Mouse (Mus musculus) stomach, postnatal 0 days (tissue): Measurements from ENCODE around the gene Fam168b. TPM values are rescaled to one million over a fixed set of nuclear protein-coding genes. Genes with fewer than 3 reads are reported as not detected.
A peak's percentile ranks its signal among the peaks of the same experiment; 100 is the strongest.

ENCODE experiments used
- ATAC-seq: fragments of 200-750 bp; cut with Nextera tagmentation; 2 replicates; pipeline ENCODE4 v1.8.0; 2017; ENCODE audit not compliant: low FRiP score, low TSS enrichment
- DNase-seq: peaks from one replicate; pipeline ENCODE4 v3.0.0-alpha.2; 2016; ENCODE audit warnings: low spot score
- H3K27ac ChIP-seq: fragments of 300-500 bp; sonication (generic); replicated peaks from 2 replicates; pipeline ENCODE4 v1.5.1; 2014; ENCODE audit warnings: mild to moderate bottlenecking, control low read depth
- H3K27me3 ChIP-seq: fragments of 300-500 bp; sonication (generic); 2 replicates; pipeline ENCODE4 v1.6.1; 2014; ENCODE audit warnings: low read length; ENCODE audit not compliant: control insufficient read depth, insufficient read depth
- H3K36me3 ChIP-seq: fragments of 300-500 bp; sonication (generic); 2 replicates; pipeline ENCODE4 v1.6.1; 2014; ENCODE audit warnings: low read length, mixed read lengths; ENCODE audit not compliant: control insufficient read depth, insufficient read depth
- H3K4me1 ChIP-seq: fragments of 300-500 bp; sonication (generic); replicated peaks from 2 replicates; pipeline ENCODE4 v1.6.1; 2014; ENCODE audit warnings: antibody characterized with exemption; ENCODE audit not compliant: control insufficient read depth, insufficient read depth
- H3K4me2 ChIP-seq: fragments of 300-500 bp; sonication (generic); replicated peaks from 2 replicates; pipeline ENCODE4 v1.6.1; 2014; ENCODE audit warnings: low read depth, mild to moderate bottlenecking, control low read depth, moderate library complexity
- H3K4me3 ChIP-seq: fragments of 300-500 bp; sonication (generic); 2 replicates; pipeline ENCODE4 v1.5.1; 2014; ENCODE audit warnings: low read depth, low read length, control low read depth
- H3K9ac ChIP-seq: fragments of 300-500 bp; sonication (generic); 2 replicates; pipeline ENCODE4 v1.6.1; 2014; ENCODE audit warnings: mild to moderate bottlenecking, low read length, control low read depth, mixed read lengths
- H3K9me3 ChIP-seq: fragments of 300-500 bp; sonication (generic); 2 replicates; pipeline ENCODE4 v1.6.1; 2016; ENCODE audit warnings: low read length; ENCODE audit not compliant: control insufficient read depth
- CTCF ChIP-seq: IDR thresholded peaks from 2 replicates; pipeline ENCODE4 v1.5.1; 2016; ENCODE audit warnings: antibody characterized with exemption, low read depth, mild to moderate bottlenecking, moderate library complexity
- EP300 ChIP-seq: optimal IDR thresholded peaks from 2 replicates; pipeline ENCODE3; 2016; ENCODE audit warnings: antibody characterized with exemption
- WGBS: fragments of 180-500 bp; shearing (Covaris S2); extraction: QIAGEN DNeasy Blood & Tissue Kit; methylation state at CpG from one replicate; pipeline ENCODE4 v1.1.7; 2014; 5-methylcytosine and 5-hydroxymethylcytosine counted together
- polyA plus RNA-seq: library from polyadenylated mRNA; unstranded; fragments of >200 nt; fragmentation: Nextera tagmentation; extraction: Ambion mirVana; gene quantifications from 2 replicates; pipeline ENCODE4 v1.2.1, GENCODE M21; 2015

Fam168b gene
- polyA plus RNA-seq, 1 experiment from 2014 or later = 21.4 TPM

DNA sequence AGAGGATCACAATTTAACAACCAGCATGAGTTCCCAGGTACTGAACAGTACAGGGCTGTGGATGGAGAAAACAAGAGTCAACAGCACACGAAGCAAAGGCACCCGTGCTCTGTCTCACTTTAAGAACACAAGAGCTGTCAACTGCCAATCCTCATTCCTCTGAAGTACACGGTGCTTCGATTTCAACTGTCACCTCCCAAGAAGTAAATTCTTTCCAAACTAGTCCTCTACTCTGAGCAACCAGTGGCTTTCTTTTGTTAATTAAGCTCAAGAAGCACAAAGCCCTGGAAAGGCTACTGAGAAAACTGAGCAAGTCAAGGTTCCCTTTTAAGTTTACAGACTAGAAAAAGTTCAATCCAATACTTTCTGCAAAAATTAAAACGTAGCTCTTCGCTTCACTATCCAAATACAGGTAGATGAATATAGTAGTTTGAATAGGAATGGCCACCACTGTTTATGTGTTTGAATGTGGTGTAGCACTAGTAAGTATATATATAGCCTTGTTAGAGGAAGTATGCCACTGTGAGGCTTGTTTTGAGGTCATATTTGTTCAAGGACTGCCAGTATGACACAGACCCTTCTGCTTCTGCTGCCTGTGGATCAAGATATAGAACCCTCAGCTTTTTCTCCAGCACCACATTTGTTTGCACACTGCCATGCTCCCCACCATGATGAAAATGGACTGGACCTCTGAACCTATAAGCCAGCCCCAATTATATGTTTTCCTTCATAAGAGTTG is 4.7 kb downstream of the Fam168b start:
- no peak for DNase-seq
- H3K4me3 ChIP-seq = no peak overlapping the region
- H3K27me3 ChIP-seq = no peaks in the 10 kb centered on the region
- no peak overlapping the region for H3K9ac ChIP-seq
- H3K36me3 ChIP-seq = no peaks in the 10 kb centered on the region
- peaks cover 5% of the 10 kb centered on the region; the same call in 1 of the 2 replicates for H3K4me1 ChIP-seq
- no peaks in the 10 kb centered on the region for H3K9me3 ChIP-seq
- TF ChIP-seq CTCF (no peak), EP300 (no peak)
- H3K27ac ChIP-seq = no peak overlapping the region
- ATAC-seq = no peak
- WGBS = 61% methylated on average over 6 of the region's 6 CpGs
- H3K4me2 ChIP-seq = no peak overlapping the region

DNA sequence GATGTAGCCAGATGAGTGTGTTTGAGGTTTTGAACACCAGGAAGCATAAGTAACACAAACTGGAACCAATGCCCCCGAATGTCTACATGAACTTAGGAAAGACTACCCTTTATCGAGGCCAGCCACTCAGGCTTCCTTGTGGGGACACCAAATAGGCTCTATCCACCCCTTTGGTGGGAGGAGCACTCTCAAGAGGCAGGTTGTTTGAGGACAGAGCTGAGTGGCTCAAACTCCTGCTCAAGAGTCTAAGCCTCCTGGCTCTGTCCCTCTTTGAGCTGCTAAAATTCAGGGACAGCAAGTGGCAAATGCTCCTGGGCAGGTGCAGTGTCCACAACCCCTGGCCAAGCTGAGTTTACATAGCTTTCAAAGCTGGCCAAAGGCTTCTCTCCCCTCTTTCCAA is 8.0 kb downstream of the Fam168b start:
- Histone ChIP-seq H3K4me1 (peaks cover 3% of the 10 kb centered on the region), H3K9ac (no peak overlapping the region), H3K9me3 (no peaks in the 10 kb centered on the region), H3K4me3 (no peak overlapping the region), H3K4me2 (no peak overlapping the region), H3K27ac (no peak overlapping the region), H3K36me3 (peaks cover 5% of the 10 kb centered on the region), H3K27me3 (no peaks in the 10 kb centered on the region)
- DNase-seq (no peak), ATAC-seq (no peak)
- no peak for TF ChIP-seq EP300
- TF ChIP-seq CTCF = no peak
- 87% methylated on average over 2 of the region's 2 CpGs for WGBS

DNA sequence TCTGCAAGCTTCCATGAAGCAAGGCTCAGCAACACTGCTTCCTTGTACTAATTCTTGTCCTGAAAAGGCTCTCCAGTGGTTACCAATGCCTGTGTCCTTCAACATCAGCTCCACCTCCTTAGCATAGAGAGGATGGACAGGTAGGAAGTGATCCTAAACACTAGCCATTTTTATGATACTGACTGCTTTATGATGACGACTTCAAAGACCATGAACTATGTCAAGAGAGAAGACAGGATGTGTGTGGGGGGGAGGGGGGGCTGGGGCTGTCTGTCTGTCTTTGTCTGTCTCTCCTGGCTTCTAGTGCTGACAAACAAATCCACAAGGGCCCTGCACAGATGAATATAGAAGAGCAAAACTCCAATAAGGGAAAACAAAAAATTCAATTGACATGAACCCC is 11.5 kb downstream of the Fam168b start:
- DNase-seq (no peak), ATAC-seq (no peak)
- Histone ChIP-seq H3K36me3 (peaks cover 12% of the 10 kb centered on the region), H3K4me1 (no peaks in the 10 kb centered on the region; the same call in 1 of the 2 replicates), H3K27me3 (no peaks in the 10 kb centered on the region), H3K9ac (no peak overlapping the region), H3K4me2 (no peak overlapping the region), H3K4me3 (no peak overlapping the region), H3K9me3 (no peaks in the 10 kb centered on the region), H3K27ac (no peak overlapping the region)
- no peak for TF ChIP-seq CTCF
- TF ChIP-seq EP300 = no peak
- 72% methylated on average over 1 of the region's 1 CpGs for WGBS

DNA sequence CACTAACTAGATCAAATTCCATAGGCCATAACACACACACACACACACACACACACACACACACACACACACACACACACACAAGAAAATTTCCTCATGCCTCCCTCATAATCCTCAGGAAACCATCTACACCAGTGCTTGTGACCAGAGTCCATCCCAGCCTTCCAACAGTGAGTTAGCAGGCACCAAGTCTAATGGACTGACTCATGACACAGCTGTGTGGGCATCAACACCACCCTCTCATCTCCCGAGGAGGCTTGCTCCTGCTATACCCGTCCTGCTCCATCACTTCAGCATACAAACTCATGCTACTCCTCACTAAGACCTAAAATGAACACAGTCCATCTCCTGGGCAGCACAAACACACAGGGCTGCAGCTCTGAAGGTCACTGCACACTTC is 11.9 kb downstream of the Fam168b start:
- Histone ChIP-seq H3K4me2 (no peak overlapping the region), H3K27me3 (no peaks in the 10 kb centered on the region), H3K9me3 (no peaks in the 10 kb centered on the region), H3K4me1 (no peaks in the 10 kb centered on the region; the same call in 1 of the 2 replicates), H3K27ac (no peak overlapping the region), H3K4me3 (no peak overlapping the region), H3K9ac (no peak overlapping the region), H3K36me3 (peaks cover 12% of the 10 kb centered on the region)
- ATAC-seq (0 out of 2 replicates have a peak, but pooled peaks have one; percentile 38), DNase-seq (no peak)
- 59% methylated on average over 2 of the region's 2 CpGs for WGBS
- no peak for TF ChIP-seq CTCF
- TF ChIP-seq EP300 = no peak

DNA sequence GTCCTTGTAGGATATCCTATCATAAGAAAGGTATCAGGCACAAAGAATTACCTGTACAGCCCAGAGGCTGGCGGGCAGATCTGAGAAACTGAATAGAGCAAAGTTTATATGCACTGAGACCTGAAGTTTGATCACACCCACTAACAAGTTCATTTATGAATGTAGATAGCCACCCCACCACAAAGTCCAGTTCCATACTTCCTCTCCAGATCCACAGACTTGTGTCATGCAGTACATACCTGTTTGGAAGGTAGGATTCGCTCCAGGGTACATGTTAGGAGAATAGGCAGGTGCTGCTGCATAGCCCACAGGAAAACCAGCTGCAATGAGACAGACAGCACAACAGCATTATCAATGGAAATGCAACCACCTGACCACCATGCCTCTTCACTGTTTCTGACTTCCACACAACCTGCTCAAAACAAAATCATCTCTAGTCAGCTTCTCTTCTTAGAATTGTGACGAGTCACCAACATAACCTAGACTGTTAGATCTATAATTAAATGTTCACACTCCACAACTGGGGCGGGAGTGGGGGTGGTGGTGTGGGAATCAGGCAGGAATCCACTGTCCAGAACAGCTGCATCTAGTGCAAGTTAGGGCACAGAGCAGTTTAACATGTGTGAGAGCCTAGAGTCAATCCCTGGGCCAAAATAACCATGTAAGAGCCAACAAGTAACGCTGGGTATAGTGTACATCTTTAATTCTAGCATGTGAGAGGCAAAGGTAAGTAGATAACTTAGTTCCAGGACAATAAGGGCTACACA is 14.2 kb downstream of the Fam168b start:
- Histone ChIP-seq H3K27ac (no peak overlapping the region), H3K9me3 (no peaks in the 10 kb centered on the region), H3K27me3 (no peaks in the 10 kb centered on the region), H3K36me3 (peaks cover 12% of the 10 kb centered on the region), H3K9ac (no peak overlapping the region), H3K4me1 (no peaks in the 10 kb centered on the region; the same call in 1 of the 2 replicates), H3K4me2 (no peak overlapping the region), H3K4me3 (no peak overlapping the region)
- no peak for TF ChIP-seq EP300
- TF ChIP-seq CTCF = no peak
- ATAC-seq (peak; percentile 52; the same call in 1 of the 2 replicates), DNase-seq (no peak)
- WGBS = 82% methylated on average over 5 of the region's 5 CpGs

DNA sequence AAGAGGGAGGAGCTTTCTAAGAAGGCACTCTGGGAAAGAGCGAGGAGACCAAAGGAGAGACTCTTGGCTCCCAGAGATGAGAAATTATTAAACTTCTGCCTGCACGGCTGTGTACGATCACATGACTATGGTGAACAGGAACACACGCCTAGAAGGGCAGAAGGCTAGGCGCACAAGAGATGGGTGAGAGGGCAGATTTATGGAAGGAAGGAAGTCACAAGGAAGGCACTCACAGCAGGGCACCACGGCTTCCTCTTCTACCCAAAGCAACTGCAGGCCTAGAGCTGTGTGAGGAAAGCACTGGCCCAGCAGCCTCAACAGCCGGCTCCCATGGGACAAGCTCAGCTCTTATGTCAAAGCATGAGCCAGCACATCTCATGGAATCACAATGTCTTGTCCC is 15.0 kb downstream of the Fam168b start:
- Histone ChIP-seq H3K27me3 (no peaks in the 10 kb centered on the region), H3K4me1 (no peaks in the 10 kb centered on the region; the same call in 1 of the 2 replicates), H3K9ac (no peak overlapping the region), H3K36me3 (peaks cover 12% of the 10 kb centered on the region), H3K9me3 (no peaks in the 10 kb centered on the region), H3K4me2 (no peak overlapping the region), H3K4me3 (no peak overlapping the region), H3K27ac (no peak overlapping the region)
- 66% methylated on average over 7 of the region's 7 CpGs for WGBS
- TF ChIP-seq EP300 (no peak), CTCF (no peak)
- DNase-seq (no peak), ATAC-seq (peak; percentile 58; the same call in 1 of the 2 replicates)
